Mouse (Mus musculus): ENCODE results near the gene Ubr2. TPM values are rescaled to one million over a fixed set of nuclear protein-coding genes. Genes with fewer than 3 reads are reported as not detected.

Gene Ubr2
- 27.0 and 31.2 TPM in 2 replicates for polyA plus RNA-seq (2012; rRNA removed)

DNA sequence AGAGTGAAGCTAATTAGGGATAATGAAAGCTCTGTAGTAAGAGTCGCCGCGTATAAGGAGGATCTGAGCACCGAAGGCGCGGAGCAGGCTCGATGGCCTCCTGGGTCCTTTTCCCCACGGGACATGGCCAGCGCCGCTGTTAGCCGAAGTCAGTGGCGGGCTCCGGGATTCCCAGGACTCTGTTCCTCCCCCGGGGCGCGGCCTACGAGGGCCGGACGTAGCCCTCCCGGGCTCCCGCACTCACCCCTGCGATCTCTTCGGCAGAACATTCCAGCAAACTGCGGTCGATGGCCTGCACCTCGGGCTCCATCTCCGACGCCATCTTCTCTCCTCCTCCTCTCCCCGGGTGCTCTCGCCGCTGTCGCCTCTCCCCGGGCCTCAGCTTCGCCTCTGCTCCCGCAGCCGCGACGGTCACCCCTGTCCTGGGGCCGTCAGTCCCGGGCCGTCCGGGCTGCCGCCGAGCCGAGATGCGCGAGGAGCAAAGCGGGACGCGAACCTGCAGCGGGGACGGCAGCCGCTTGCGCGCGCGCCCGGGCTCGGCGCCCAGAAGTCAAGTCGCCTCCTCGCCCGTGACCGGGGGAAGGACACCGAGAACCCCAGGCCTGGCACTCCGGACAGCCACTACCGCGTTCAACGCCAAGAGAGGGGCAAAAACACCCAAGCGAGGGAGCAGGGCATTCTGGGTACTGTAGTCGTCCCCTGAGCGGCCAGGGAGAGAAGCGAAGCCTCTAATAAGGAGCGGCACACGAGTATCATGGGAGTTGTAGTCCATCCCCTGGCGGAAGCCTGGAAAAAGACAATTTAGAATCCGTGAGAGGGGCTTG lies at the start of gene Ubr2:
Gene Ubr2 (minus strand): TSS at position 659 of the 824 bp plus-strand sequence.
- TF ChIP-seq POLR2A (IDR thresholded peaks at IDR 0.05; ENCODE audit: borderline replicate concordance, extremely low read depth, low read depth, low read length), result peak; percentile 96
- no peak for TF ChIP-seq CTCF (IDR thresholded peaks at IDR 0.05; ENCODE audit: insufficient read depth, low read length)
- peak; percentile 90 for DNase-seq
- WGBS, result under 1% methylated on average over 77 of the region's 77 CpGs
- peaks cover 16% of the 10 kb centered on the region for H3K4me1 ChIP-seq (ENCODE audit: control insufficient read depth, insufficient read depth, low read length)
- H3K4me3 ChIP-seq (replicated peaks; ENCODE audit: extremely low read depth, low read depth, low read length), result peak within 1 kb of the TSS; percentile 97

GRCm38 (mm10) chr17:47059836-47060360 lies 49.5 kb upstream of the Ubr2 start:
- no peak overlapping the region for H3K4me3 ChIP-seq (replicated peaks; ENCODE audit: extremely low read depth, low read depth, low read length)
- TF ChIP-seq POLR2A (IDR thresholded peaks at IDR 0.05; ENCODE audit: borderline replicate concordance, extremely low read depth, low read depth, low read length) (no peak), CTCF (IDR thresholded peaks at IDR 0.05; ENCODE audit: insufficient read depth, low read length) (no peak)
- peak; percentile 55 for DNase-seq
- WGBS, result 11% methylated on average over 12 of the region's 12 CpGs
- H3K4me1 ChIP-seq (ENCODE audit: control insufficient read depth, insufficient read depth, low read length), result 0 out of 2 replicates have a peak, but pooled peaks cover 2% of the 10 kb centered on the region

DNA sequence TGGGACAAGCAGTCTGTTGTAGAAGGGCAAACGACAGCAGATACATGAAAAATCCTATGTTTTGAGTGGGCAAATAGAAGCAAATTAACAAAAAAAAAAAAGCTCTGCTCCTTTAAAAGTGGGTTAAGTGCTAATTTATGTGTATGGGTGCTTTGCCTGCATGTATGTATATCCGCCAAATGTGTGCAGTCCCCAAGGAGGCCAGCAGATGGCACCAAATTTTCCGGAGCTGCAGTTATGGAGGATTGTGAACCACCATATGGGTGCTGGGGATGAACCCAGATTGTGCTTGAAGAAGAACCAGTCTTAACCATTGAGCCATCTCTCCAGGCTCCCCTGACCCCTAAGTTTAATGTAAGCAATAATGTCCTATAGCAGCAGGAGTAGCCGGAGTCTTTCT lies 47.6 kb upstream of the Ubr2 start:
- 0 out of 2 replicates have a peak, but pooled peaks have one; percentile 1 for TF ChIP-seq CTCF (IDR thresholded peaks at IDR 0.05; ENCODE audit: insufficient read depth, low read length)
- no peak for TF ChIP-seq POLR2A (IDR thresholded peaks at IDR 0.05; ENCODE audit: borderline replicate concordance, extremely low read depth, low read depth, low read length)
- DNase-seq, result no peak
- H3K4me3 ChIP-seq (replicated peaks; ENCODE audit: extremely low read depth, low read depth, low read length), result no peak overlapping the region
- WGBS, result 97% methylated on average over 4 of the region's 4 CpGs
- 0 out of 2 replicates have a peak, but pooled peaks cover 2% of the 10 kb centered on the region for H3K4me1 ChIP-seq (ENCODE audit: control insufficient read depth, insufficient read depth, low read length)

GRCm38 (mm10) chr17:47056476-47056875 lies 46.1 kb upstream of the Ubr2 start:
- TF ChIP-seq POLR2A (IDR thresholded peaks at IDR 0.05; ENCODE audit: borderline replicate concordance, extremely low read depth, low read depth, low read length), result no peak
- no peak for TF ChIP-seq CTCF (IDR thresholded peaks at IDR 0.05; ENCODE audit: insufficient read depth, low read length)
- 70% methylated on average over 6 of the region's 6 CpGs for WGBS
- Histone ChIP-seq H3K4me3 (replicated peaks; ENCODE audit: extremely low read depth, low read depth, low read length) (no peak overlapping the region), H3K4me1 (ENCODE audit: control insufficient read depth, insufficient read depth, low read length) (0 out of 2 replicates have a peak, but pooled peaks cover 2% of the 10 kb centered on the region)
- DNase-seq, result no peak

- peak; percentile 12 for DNase-seq
- H3K4me3 ChIP-seq (replicated peaks; ENCODE audit: extremely low read depth, low read depth, low read length), result no peak overlapping the region
- no peaks in the 10 kb centered on the region for H3K4me1 ChIP-seq (ENCODE audit: control insufficient read depth, insufficient read depth, low read length)
- TF ChIP-seq POLR2A (IDR thresholded peaks at IDR 0.05; ENCODE audit: borderline replicate concordance, extremely low read depth, low read depth, low read length) (no peak), CTCF (IDR thresholded peaks at IDR 0.05; ENCODE audit: insufficient read depth, low read length) (no peak)
- 67% methylated on average over 7 of the region's 7 CpGs for WGBS
Observed at GRCm38 (mm10) chr17:47055121-47055520, 44.8 kb upstream of the Ubr2 start.

DNA sequence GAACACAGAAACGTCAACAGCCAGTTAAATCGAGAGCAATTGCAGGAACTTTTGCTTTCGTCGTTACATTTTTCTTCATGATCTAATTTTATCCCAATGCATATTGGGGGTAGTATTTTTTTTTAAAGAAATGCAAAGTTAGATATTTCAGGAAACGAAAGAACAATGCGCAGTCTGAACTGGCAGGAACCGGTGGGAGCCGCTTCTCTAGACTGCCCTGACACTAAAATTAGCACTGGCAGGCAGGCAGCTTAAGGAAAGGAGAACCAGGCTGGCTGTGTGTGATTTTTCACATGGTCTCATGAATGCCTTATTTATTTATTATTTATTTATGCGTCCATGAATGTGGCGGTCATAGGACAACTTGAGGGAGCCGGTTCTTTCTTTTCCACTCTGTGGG lies 44.3 kb upstream of the Ubr2 start:
- WGBS, result 30% methylated on average over 11 of the region's 11 CpGs
- DNase-seq, result no peak
- no peak for TF ChIP-seq POLR2A (IDR thresholded peaks at IDR 0.05; ENCODE audit: borderline replicate concordance, extremely low read depth, low read depth, low read length)
- no peak for TF ChIP-seq CTCF (IDR thresholded peaks at IDR 0.05; ENCODE audit: insufficient read depth, low read length)
- Histone ChIP-seq H3K4me1 (ENCODE audit: control insufficient read depth, insufficient read depth, low read length) (no peaks in the 10 kb centered on the region), H3K4me3 (replicated peaks; ENCODE audit: extremely low read depth, low read depth, low read length) (no peak overlapping the region)

- no peak overlapping the region for H3K4me3 ChIP-seq (replicated peaks; ENCODE audit: extremely low read depth, low read depth, low read length)
- no peak for TF ChIP-seq POLR2A (IDR thresholded peaks at IDR 0.05; ENCODE audit: borderline replicate concordance, extremely low read depth, low read depth, low read length)
- TF ChIP-seq CTCF (IDR thresholded peaks at IDR 0.05; ENCODE audit: insufficient read depth, low read length), result no peak
- H3K4me1 ChIP-seq (ENCODE audit: control insufficient read depth, insufficient read depth, low read length), result no peaks in the 10 kb centered on the region
- DNase-seq, result no peak
- WGBS, result 91% methylated on average over 3 of the region's 3 CpGs
Observed at GRCm38 (mm10) chr17:47050678-47051077, 40.3 kb upstream of the Ubr2 start.

- no peak for DNase-seq
- TF ChIP-seq CTCF (IDR thresholded peaks at IDR 0.05; ENCODE audit: insufficient read depth, low read length) (no peak), POLR2A (IDR thresholded peaks at IDR 0.05; ENCODE audit: borderline replicate concordance, extremely low read depth, low read depth, low read length) (no peak)
- Histone ChIP-seq H3K4me1 (ENCODE audit: control insufficient read depth, insufficient read depth, low read length) (no peaks in the 10 kb centered on the region), H3K4me3 (replicated peaks; ENCODE audit: extremely low read depth, low read depth, low read length) (no peak overlapping the region)
- 96% methylated on average over 14 of the region's 14 CpGs for whole genome bisulfite sequencing
Observed at GRCm38 (mm10) chr17:47042866-47043265, 32.5 kb upstream of the Ubr2 start.

GRCm38 (mm10) chr17:47038844-47039803 lies 28.8 kb upstream of the Ubr2 start:
- WGBS, result 10% methylated on average over 18 of the region's 18 CpGs
- DNase-seq, result peak; percentile 86
- Histone ChIP-seq H3K4me1 (ENCODE audit: control insufficient read depth, insufficient read depth, low read length) (no peaks in the 10 kb centered on the region), H3K4me3 (replicated peaks; ENCODE audit: extremely low read depth, low read depth, low read length) (peak overlapping the region; percentile 42)
- no peak for TF ChIP-seq POLR2A (IDR thresholded peaks at IDR 0.05; ENCODE audit: borderline replicate concordance, extremely low read depth, low read depth, low read length)
- peak; percentile 88 for TF ChIP-seq CTCF (IDR thresholded peaks at IDR 0.05; ENCODE audit: insufficient read depth, low read length)
